Mouse (Mus musculus): ENCODE results near the gene Usp7.

DNA sequence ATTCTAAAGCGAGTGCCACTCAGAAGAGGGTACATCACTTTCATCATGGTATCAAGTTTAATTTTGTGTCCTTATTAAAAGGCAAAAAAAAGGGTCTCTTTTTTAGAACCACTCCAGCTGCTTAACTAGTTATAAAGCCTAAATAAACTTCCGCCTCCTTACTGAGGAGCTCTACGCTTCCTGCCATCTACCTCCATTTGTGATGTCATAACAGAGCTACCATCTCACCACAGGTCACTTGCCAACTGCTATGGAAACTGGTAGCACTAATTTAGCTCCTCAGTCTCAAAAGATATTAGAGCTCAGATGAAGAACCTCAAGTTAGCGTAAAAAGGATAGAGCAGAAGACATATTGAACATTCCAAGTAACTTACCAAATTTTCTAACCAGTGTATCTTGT, 71.7 kb downstream of the Usp7 start:
- TF ChIP-seq CTCF (IDR thresholded peaks at IDR 0.05; ENCODE audit: low read depth) (no peak), EP300 (IDR thresholded peaks at IDR 0.05; ENCODE audit: low read depth) (no peak)

All from liver, postnatal 0 days (tissue).